Mouse (Mus musculus) brain, embryonic 14.5 days (tissue): Measurements from ENCODE around the gene Krt2. TPM values are rescaled to one million over a fixed set of nuclear protein-coding genes. Genes with fewer than 3 reads are reported as not detected.

ENCODE experiments used
- DNase-seq: peaks from one replicate; pipeline ENCODE4 v3.0.0-alpha.2; 2011; ENCODE audit warnings: low read depth
- CTCF ChIP-seq: fragments of 200-500 bp; IDR thresholded peaks from 2 replicates; pipeline ENCODE4 v1.5.1; 2012; ENCODE audit warnings: inconsistent platforms, mild to moderate bottlenecking, moderate library complexity, borderline replicate concordance; ENCODE audit not compliant: insufficient read depth, insufficient read length; ENCODE audit errors: extremely low read depth
- POLR2A ChIP-seq: fragments of 200-500 bp; IDR thresholded peaks from 2 replicates; pipeline ENCODE4 v1.6.1; 2012; ENCODE audit warnings: mild to moderate bottlenecking, inconsistent platforms, borderline replicate concordance; ENCODE audit not compliant: poor library complexity, insufficient read depth, insufficient read length, severe bottlenecking; ENCODE audit errors: extremely low read depth
- polyA plus RNA-seq: library from polyadenylated mRNA; depleted of rRNA; stranded (reverse); fragments of >200 nt; gene quantifications from 2 replicates; pipeline ENCODE4 v1.2.3, GENCODE M21; 2012; rRNA removed

Krt2 gene
- not detected in 2 replicates for polyA plus RNA-seq

DNA sequence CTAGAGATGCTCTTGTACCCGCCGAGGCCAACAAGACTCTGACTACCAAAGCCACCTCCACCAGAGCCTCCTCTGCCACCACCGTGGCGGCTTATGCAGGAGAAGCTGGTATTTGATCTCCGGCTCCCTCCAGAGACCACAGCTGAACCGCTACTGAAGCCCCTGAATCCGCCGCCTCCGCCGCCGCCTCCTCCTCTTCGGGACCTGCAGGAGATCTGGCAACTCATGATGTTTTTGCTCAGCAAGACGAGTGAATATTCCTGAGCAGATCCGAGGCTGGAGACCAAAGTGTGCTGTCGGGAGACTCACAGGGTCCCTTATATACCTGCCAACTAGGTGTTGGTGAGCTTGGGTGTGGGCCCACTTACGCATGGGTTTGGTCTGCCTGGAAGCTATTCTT lies at the start of gene Krt2:
TSS of gene Krt2 (minus strand) at position 295 of the 400 bp plus-strand sequence.
- TF ChIP-seq CTCF = no peak
- TF ChIP-seq POLR2A = no peak
- DNase-seq = no peak

GRCm38 (mm10) chr15:101866754-101867153 lies 48.8 kb upstream of the Krt2 start:
- TF ChIP-seq CTCF (no peak), POLR2A (no peak)
- no peak for DNase-seq

DNA sequence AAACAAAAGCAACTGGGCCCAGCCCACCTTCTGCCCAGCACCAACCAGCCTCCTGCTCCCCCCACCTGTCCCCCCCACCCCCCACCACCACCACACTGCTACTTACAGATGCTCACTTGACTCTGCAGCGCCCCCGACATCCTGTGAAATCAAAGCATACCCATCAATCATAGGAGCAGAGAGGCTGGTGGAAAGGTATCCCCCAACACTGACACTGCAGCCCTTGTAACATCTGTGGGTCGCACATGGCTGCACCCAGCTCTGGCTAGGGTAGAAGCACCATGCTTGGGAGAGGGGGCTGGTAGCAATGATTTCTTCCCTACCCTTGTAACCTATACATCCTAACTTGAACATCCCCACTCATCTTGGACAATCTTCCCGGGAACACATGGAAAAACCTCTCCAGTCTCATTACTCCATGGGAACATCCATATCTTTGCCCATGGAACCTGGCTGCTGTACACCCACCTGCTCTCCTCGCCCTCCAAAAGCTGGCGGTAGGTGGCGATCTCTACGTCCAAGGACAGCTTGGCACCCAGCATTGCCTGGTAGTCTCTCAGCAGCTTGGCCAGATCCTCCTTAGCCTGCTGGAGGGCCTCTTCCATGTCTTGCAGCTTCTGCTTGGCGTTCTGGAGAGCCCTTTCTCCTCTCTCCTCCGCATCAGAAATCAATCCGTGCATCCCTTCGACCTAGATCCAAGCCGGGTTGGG lies 42.6 kb upstream of the Krt2 start:
- peak; percentile 11 for DNase-seq
- TF ChIP-seq POLR2A (no peak), CTCF (peak; percentile 20; the same call in 1 of the 2 replicates)

GRCm38 (mm10) chr15:101859735-101860170 lies 41.8 kb upstream of the Krt2 start:
- TF ChIP-seq POLR2A (no peak), CTCF (0 out of 2 replicates have a peak, but pooled peaks have one; percentile 6)
- DNase-seq = peak; percentile 72

- TF ChIP-seq CTCF = no peak
- no peak for TF ChIP-seq POLR2A
- no peak for DNase-seq
Observed at GRCm38 (mm10) chr15:101858673-101859425, 40.9 kb upstream of the Krt2 start.

DNA sequence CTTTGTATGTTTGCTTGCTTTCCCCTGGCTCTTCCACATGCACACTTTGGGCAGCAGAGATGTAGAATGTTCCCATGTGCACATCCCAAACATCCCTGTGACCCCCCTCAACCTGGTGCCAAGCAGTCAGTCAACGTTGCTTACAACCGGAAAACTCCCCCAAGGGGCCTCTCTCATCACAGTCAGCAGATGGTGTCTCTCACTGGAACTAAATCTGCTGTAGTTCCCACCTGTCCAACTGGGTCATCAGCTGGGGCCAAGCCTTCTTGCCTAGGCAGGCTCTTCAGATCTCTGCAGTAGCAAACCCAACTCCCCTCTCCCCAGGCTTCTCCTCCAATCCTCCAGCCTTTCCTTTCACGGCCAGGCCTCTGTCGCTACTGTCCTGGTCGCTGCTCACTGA lies 38.7 kb upstream of the Krt2 start:
- no peak for DNase-seq
- TF ChIP-seq POLR2A = no peak
- TF ChIP-seq CTCF = no peak

DNA sequence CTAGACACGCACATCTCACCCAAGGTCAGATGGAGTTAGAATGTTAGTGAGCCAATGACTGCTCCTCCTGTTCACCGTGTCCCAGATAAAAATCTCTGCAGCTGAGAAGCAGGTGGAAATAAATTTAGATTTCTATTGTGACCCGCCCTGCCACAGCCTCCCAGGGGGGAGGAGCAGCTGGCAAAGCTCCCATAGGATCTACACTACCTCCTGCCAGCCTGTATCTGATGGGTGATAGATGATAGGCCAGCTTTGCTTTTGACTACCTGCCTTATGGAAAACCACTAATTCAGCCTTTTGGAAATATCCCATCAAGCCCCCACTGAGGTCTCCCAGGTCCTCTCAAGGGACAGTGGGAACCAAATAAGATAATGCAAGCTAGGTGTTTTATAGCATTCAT lies 37.8 kb upstream of the Krt2 start:
- no peak for DNase-seq
- TF ChIP-seq POLR2A = no peak
- no peak for TF ChIP-seq CTCF

DNA sequence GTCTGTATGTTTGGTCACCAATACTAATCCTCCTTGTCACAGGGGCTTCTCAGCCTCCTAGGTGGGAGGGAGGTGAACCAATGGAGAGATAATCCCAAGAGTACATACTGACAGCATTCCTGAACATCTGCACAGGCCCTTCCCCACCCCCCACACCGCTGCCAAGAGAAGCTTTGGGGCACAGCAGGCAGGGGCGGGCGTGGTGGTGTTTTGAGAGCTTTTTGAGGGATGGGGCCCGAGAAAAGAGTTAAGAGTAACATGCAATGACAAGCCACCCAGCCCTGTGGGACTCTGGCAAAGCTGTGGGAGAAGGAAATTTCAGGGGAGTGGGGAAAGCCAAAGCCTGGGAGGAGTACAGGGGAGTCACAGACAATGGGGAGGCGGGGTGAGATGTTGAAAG lies 36.3 kb upstream of the Krt2 start:
- no peak for DNase-seq
- TF ChIP-seq CTCF (no peak), POLR2A (no peak)

DNA sequence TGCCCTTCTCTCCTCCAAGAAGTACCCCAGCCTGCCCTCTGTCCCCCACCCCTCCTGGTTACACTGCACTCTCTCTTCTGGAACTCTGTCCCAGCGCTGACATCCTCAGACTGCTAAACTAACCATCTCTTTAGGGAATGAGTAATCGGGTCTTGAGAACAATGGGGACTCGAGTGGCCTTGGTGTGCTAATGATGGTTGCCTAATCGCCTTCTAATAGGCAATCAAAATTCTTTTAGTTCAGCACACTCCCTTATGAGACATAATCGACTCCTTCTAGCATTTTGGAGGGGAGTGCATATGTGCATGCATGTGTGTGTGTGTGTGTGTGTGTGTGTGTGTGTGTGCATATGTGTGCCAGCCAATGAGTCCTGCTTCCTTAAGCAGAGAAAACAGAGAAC lies 34.6 kb upstream of the Krt2 start:
- DNase-seq = peak; percentile 49
- TF ChIP-seq POLR2A (no peak), CTCF (no peak)

GRCm38 (mm10) chr15:101850694-101851093 lies 32.7 kb upstream of the Krt2 start, which contains the start of gene Krt1:
Gene Krt1, minus strand, starts transcription at chr15:101850794.
- no peak for TF ChIP-seq POLR2A
- no peak for TF ChIP-seq CTCF
- no peak for DNase-seq

DNA sequence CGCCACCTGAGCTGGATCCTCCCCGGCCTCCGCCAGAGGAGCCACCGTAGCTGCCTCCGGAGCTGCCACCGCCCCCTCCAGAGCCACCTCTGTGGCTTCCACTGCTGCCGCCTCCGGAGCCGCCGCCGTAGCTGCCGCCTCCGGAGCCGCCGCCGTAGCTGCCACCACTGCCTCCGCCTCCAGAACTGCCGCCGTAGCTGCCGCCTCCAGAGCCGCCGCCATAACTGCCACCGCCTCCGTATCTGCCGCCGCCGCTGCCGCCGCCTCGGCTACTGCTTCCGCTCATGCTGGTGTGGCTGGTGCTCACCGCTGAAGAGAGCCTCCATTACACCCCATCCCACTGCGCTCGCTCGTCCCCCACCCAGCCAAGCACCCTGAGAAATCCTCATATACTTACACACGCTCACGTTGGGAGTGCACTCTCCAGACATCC lies 28.0 kb upstream of the Krt2 start:
- DNase-seq = peak; percentile 77
- TF ChIP-seq CTCF (no peak), POLR2A (peak; percentile 57)
